In the genomic region with DNA sequence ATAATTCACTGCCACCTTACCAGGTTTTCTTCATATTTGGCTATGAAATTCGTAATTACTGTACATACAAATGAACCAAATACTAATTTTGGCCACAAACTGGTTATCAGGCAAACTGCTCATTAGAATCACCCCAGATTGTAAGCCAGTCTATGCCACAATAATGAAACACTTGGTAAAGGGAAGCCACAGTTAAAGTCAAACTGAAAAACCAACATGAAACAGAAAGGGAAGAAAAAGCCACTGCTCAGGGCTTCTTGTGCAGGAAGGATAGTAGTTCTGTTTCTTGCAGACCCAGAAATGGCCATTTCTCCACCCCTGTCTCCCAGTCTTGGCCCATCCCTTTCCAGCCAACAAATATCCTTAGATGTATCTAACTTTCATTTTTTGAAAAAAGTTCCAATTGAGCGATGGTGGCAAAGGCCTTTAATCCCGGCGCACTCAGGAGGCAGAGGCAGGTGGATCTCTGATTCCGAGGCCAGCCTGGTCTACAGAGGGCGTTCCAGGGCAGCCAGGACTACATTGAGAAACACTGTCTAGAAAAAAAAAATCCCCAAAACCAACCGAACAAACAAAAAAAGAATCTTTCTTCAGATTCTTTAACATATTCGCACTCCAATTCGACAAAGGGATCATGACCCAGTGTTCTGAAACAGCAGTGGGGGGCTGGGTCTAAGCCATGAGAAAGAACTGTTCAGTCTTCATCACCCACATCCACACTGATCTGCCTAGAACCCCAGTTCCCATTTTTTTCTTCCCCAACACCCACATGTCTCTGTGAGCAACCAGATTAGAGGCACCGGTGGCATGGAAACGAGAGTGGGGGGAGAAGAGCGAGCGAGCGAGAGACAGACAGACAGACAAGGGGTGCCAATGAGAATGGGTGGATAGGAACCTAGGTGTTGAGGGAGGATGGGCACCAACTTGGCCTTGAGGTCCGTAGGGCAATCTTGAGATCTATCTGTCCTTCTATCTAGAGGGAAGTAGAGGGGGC, we compare ENCODE assay signal across 8 mouse cellular contexts. TPM values are rescaled to one million over a fixed set of nuclear protein-coding genes. Genes with fewer than 3 reads are reported as not detected.
DNase-seq lines count a peak whose midpoint lies in the region; ATAC-seq and TF ChIP-seq lines count a peak whose summit lies in the region.

TSS of gene Naif1 (plus strand) at position 697 of the 994 bp plus-strand sequence.

- H3K9ac ChIP-seq in lung, embryonic 14.5 days: peak within 1 kb of the TSS; percentile 77
- H3K9ac ChIP-seq in hindbrain, embryonic 15.5 days: peak within 1 kb of the TSS; percentile 70

- WGBS in lung, embryonic 14.5 days: 72% methylated on average over 15 of the region's 15 CpGs
- 81% methylated on average over 15 of the region's 15 CpGs for WGBS in hindbrain, embryonic 15.5 days

- peaks cover 18% of the 10 kb centered on the region; the same call in 1 of the 2 replicates for H3K4me1 ChIP-seq in lung, embryonic 14.5 days (ENCODE audit: insufficient read depth)
- H3K4me1 ChIP-seq in hindbrain, embryonic 15.5 days (replicated peaks): peaks cover 45% of the 10 kb centered on the region

- peak within 1 kb of the TSS; percentile 82 for H3K4me3 ChIP-seq in lung, embryonic 14.5 days (ENCODE audit: low read depth, low read length)
- peak within 1 kb of the TSS; percentile 70 for H3K4me3 ChIP-seq in hindbrain, embryonic 15.5 days

- H3K27me3 ChIP-seq in lung, embryonic 14.5 days (ENCODE audit: insufficient read depth, low read length): no peaks in the 10 kb centered on the region
- H3K27me3 ChIP-seq in hindbrain, embryonic 15.5 days: no peaks in the 10 kb centered on the region

- peak; percentile 49 for DNase-seq in cerebellum, adult 11-12 months
- DNase-seq in cerebellum, adult 18-20 months: no peak
- no peak for DNase-seq in lung, embryonic 14.5 days
- DNase-seq in lung, postnatal 10 days: no peak
- peak; percentile 42 for DNase-seq in lung, postnatal 36 days
- peak; percentile 26 for DNase-seq in thymus, postnatal 25 days
- DNase-seq in embryo, embryonic 10 days (ENCODE audit: low spot score): no peak

- no peak for ATAC-seq in lung, embryonic 14.5 days (ENCODE audit: insufficient read depth)
- no peak for ATAC-seq in hindbrain, embryonic 15.5 days (ENCODE audit: low FRiP score, low read depth)

- H3K9me3 ChIP-seq in lung, embryonic 14.5 days (ENCODE audit: low read depth, low read length): no peaks in the 10 kb centered on the region
- H3K9me3 ChIP-seq in hindbrain, embryonic 15.5 days: no peaks in the 10 kb centered on the region

- peaks cover 10% of the 10 kb centered on the region; the same call in 1 of the 2 replicates for H3K36me3 ChIP-seq in lung, embryonic 14.5 days (ENCODE audit: insufficient read depth)
- no peaks in the 10 kb centered on the region for H3K36me3 ChIP-seq in hindbrain, embryonic 15.5 days

- H3K4me2 ChIP-seq in lung, embryonic 14.5 days: peak within 1 kb of the TSS; percentile 94
- H3K4me2 ChIP-seq in hindbrain, embryonic 15.5 days: peak within 1 kb of the TSS; percentile 70

- TF ChIP-seq CTCF in lung, embryonic 14.5 days (IDR thresholded peaks at IDR 0.05; ENCODE audit: low read depth): no peak

- peak within 1 kb of the TSS; percentile 92 for H3K27ac ChIP-seq in lung, embryonic 14.5 days (ENCODE audit: low read depth)
- H3K27ac ChIP-seq in hindbrain, embryonic 15.5 days (replicated peaks): peak within 1 kb of the TSS; percentile 92

RNA-seq across cellular contexts. Expression of gene Naif1, which starts in this region (rescaled TPM):
- 5.7 and 6.5 TPM in 2 replicates for polyA plus RNA-seq in lung, embryonic 14.5 days (2014; fragmentation: Nextera tagmentation; extraction: Ambion mirVana)
- 4.8 and 5.8 TPM in 2 replicates for polyA plus RNA-seq in hindbrain, embryonic 15.5 days (2015; fragmentation: Nextera tagmentation; extraction: Ambion mirVana)

Comparison
In these comparisons a context has a peak if more than half of its experiments do, and no peak if none do; other contexts are left out.
1. DNase-seq: peak in cerebellum, adult 11-12 months (single experiment), lung, postnatal 36 days (single experiment) and thymus, postnatal 25 days (single experiment); none in cerebellum, adult 18-20 months (0 of 2), lung, embryonic 14.5 days (single experiment), lung, postnatal 10 days (single experiment) and embryo, embryonic 10 days (single experiment).